Mouse (Mus musculus): Measurements from ENCODE around the gene Fsd1. TPM values are rescaled to one million over a fixed set of nuclear protein-coding genes. Genes with fewer than 3 reads are reported as not detected.

Gene Fsd1
- under 1 TPM in 1 of 2 experiments, not detected in 1; 0.47 TPM for polyA plus RNA-seq (2017; shearing (Covaris generic))

DNA sequence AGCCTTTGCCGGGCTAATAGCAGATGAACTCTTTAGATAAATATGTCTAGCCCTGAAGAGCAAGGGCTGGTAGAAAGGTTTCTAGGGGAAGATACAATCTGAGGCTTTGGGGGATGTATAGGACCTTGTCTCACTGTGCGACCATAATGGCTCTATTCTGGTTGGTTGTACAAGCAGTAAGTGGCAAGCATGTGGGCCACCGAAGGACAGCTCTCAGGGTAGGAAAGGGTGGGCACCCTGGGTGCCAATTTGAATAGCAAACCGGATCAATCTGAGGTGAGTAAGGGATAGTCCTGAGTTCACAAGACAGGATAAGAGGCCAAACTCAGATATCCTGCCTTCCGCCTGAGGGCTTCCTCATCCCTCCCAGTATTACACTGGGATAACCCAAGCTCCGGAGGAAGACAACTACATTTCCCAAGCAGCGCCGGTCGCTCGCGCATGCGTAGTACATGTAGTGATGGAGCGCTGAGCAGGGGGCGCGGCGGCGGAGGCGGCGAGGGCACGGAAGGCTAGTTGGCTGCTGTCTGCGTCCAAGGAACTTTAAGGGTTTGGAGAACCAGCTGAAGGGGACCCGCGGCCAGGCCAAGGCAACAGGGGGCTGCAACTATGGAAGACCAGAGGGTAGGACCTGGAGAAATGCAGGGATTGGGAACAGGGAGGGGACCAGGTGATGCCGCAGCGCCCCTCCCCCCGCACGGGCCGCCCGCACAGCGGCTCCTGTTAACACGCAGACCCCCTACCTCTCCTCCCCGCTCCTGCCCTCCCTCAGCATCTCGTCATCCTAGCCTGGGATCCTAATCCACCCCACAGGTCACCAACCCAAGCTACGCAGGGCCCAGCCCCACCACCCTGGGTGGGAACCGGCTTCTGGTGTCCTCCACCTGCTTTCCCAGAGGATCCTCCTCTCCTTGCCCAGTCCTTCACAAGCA lies at the start of gene Fsd1:
Gene Fsd1 (plus strand): TSS at position 480 of the 932 bp plus-strand sequence.
- no peak for ATAC-seq

DNA sequence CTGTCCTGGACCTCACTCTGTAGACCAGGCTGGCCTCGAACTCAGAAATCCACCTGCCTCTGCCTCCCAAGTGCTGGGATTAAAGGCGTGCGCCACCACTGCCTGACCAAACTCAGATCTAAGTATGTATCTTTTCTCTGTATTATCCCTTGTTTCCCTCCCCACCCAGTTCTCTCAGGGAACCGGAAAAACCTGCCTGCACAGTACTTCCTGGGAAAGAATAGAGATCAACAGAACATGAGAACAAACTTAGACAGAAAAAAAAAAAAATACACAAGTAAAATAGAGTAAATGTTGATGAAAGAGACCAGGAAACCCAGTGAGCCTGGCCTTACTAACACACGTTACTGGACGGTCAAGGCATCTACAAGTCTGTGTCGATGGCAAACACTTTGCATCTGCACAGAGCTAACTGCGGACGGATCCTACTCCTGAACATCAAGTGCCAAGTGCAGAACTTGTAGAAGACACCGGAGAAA lies 41.9 kb upstream of the Fsd1 start:
- peak; percentile 0 for ATAC-seq

DNA sequence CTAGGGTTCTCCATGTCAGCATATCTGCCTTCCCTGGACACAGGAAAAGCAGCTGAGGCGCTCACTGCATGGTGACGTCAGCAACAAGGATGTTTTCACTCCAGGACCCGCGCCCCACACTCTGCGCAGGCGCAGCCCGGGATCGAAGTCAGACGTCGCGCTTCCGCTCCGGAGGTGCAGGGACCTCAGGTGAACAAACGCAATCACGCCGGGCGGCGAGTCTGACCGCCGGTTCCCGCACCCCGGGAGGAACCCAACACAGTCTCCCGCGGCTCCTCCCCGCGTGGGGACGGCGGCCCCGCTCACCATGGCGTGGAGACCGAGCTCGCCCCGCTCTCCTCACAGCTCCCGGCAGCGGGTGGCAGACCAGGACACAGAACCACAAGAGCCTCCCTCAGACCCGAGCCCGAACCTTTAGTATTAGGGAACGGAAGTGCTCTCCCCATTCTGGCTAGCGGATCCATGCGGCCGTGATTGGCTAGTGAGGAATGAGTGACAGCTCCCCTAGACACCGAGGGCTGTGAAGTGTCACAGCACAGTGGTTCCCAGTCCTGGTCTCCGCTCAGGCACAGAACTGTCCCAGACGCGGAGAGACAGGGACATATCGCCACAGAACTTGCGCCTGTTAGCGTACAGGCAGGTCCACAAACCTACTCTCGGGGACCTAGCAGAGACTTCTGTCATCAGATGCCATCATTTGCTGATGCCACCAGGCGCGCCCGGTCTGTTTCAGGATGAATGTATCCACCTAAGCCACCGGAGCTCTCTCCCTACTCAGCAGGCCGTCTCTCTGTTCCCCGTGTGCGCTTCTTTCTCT lies 41.2 kb upstream of the Fsd1 start:
- peak; percentile 95 for ATAC-seq

DNA sequence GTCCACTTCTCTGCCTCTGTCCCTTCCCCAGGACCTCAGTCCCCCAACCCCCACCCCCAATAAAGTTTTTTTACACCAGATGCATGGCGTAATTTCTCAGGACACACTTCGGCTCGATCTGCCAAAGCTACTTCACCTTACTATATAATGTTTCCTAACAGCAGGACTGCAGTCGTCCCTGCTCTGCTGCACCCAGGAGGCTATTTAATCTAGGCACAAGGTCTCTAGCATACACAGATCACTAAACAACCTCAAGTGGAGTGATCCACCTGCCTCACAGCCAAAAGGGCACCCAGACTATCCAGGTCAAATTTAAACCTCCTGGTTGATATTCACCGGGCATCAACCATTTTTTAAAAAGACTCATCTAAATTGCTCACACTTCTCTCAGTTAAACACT lies 40.6 kb upstream of the Fsd1 start:
- no peak for ATAC-seq

DNA sequence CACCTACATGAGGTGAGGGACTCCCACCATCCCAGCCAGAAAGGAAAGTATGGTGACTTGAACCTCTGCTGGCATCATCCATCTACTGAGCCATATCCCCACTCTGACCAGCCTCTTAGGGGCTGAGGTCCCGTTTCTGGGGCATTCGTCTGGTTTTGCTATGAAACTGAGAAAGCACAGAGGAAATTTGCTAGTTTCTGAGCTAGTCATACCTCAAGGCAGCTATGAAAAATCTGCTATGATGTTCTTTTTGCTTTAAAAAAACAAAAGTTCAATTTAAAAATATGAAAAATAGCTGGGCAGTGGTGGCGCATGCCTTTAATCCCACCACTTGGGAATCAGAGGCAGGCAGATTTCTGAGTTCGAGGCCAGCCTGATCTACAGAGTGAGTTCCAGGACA lies 37.7 kb upstream of the Fsd1 start:
- no peak for ATAC-seq

DNA sequence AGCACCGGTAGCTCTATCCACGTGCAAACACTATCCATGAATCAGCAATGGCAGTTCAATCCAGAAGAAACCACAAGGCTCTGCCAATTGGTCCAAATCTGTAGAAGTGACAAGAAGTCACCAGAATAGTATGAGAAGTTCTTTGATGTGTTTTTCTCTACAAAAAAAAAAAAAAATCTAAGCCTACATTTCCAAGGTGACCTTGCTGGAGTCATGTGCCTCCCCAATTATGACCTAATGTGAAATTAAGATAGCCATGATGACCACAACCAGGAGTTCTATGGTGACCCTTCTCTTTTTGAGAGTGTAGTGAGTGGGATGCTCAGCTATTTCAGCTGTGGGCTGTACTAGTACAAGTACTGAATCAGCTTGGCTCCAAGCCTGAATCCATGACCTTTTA lies 36.9 kb upstream of the Fsd1 start, which contains the start of gene Zfp119b:
Gene Zfp119b (minus strand): TSS at position 101 of the 400 bp plus-strand sequence.
- ATAC-seq = no peak

DNA sequence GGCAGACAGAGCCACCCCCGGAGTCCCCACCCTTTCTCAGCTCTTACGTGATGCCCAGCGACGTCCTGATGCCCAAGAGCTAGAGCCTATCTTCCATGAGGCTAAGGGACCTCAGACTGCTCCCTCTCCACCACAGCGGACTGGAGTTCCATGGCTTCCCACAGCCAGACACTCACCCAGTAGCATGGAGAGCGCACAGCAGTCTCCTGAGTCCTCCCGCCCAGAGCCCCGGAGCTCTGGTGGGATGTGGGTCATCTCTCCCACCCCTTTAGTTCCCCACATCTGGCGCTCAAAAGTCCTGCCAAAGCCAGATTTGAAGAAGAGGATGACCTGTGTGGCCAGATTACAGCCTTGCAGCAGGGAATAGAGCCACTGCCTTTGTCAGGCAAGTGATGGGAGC lies 35.7 kb upstream of the Fsd1 start:
- ATAC-seq = no peak

DNA sequence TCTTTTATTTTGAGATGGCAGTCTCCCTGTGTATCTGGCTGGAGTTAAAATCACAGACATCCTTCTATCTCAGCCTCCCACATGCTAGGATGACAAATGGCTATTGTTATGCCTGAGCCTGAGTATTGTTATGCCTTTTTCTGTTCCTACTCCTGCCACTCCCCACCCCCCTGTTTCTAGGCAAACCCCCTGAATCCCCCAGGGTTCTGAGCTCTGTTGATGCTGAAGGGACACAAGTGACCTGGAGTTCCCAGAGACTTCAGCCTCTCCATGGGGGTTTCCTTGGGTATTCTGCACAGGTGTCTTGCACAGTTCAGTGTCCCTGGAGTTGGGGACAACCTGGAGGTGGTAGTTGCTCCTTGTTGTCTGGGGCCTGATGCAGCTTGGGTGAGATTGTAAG lies 34.3 kb upstream of the Fsd1 start:
- no peak for ATAC-seq

DNA sequence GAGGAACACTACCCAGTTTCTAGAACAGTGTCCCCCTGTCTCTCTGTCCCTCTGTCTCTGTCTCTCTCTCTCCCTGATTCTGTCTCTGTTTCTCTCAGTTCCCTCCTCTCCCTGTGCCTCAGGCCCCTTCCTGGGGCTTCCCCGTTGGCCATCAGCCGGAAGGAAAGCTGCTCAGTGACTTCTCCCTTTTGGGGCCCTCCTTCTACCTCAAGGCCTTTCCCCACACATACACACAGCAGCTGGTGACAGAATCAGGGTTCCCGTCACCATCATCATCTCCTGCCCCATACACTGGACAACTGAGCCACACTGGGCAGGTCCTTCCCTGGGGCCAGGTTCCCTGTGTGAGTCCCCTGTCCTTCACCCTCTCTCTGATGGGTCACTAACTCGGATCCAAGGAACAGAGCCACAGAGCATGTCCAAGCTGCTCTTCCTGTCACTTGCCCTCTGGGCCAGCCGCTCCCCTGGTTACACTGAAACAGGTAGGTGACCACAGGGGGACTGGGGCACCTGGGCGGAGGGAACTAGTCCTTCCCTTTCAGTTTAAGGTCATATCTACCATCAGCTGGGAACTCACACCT lies 33.8 kb upstream of the Fsd1 start, which contains the start of gene Ebi3:
Gene Ebi3 (plus strand): TSS at position 194 of the 581 bp plus-strand sequence.
- ATAC-seq = peak; percentile 64

DNA sequence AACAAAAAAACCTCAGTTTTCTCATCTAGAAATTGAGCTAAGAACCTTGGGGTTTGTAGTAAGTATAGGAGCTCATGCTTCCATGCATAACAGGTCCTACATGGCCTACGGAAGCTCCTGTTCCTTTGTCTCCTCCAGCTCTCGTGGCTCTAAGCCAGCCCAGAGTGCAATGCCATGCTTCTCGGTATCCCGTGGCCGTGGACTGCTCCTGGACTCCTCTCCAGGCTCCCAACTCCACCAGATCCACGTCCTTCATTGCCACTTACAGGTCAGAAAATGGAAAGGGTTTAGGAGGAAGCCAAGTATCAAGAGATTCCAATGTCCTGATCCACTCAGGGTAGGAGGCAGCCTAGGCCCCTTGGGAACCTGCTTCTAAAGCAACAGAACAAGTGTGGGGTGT lies 32.6 kb upstream of the Fsd1 start:
- ATAC-seq = no peak

DNA sequence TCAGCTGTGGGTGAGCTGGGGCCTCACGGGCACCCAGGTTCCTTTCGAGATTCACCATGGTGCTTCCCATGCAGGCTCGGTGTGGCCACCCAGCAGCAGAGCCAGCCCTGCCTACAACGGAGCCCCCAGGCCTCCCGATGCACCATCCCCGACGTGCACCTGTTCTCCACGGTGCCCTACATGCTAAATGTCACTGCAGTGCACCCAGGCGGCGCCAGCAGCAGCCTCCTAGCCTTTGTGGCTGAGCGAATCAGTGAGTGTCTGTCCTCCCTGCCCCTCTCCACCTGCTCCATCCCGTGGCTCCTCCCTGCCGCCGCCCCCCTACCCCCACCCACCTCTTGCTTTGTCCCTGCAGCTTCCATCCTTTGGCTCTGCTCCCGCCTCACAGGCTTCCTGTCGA lies 32.1 kb upstream of the Fsd1 start:
- ATAC-seq = no peak

DNA sequence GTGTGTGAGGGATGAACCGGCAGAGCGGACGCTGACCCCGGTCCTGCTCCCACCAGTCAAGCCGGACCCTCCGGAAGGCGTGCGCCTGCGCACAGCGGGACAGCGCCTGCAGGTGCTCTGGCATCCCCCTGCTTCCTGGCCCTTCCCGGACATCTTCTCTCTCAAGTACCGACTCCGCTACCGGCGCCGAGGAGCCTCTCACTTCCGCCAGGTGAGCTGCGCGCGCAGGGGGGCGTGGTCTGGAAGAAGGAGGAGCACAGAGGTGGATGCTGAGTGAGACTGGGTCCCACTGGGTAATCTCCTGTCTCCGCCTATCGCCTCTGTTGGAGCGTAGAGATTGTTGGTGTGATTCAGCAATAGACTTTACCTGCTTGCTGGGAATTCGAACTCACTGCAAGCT lies 30.2 kb upstream of the Fsd1 start:
- ATAC-seq = no peak

DNA sequence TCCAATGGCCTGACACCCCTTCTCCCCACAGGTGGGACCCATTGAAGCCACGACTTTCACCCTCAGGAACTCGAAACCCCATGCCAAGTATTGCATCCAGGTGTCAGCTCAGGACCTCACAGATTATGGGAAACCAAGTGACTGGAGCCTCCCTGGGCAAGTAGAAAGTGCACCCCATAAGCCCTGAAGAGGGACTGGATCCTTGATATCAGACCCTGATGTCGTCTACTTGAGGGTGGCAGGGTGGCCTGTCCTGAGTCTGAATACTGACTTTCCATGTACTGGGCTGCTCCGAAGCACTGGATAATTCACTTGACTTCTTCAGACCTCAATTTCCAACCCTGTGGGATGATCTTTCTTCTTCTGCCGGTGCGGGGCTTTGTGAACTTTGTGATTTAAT lies 29.7 kb upstream of the Fsd1 start:
- no peak for ATAC-seq

DNA sequence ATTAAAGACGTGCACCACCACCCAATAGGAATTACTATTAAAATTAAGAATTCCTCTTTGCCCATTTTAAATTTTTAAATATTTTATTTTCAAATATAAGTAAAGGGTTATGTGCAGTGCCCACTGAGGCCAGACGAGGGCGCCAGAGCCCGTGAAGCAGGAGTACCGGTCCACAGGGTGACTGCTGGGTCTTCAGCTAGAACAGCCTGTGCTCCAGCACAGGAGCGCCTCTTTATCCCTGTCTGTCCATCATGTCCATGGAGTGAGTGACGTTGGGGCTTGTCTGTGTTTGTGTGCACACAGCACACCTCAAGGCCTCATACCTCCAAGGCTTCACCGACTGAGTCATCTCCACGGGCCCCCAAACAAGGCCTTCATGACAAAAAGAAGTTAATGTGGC lies 29.1 kb upstream of the Fsd1 start:
- ATAC-seq = no peak

DNA sequence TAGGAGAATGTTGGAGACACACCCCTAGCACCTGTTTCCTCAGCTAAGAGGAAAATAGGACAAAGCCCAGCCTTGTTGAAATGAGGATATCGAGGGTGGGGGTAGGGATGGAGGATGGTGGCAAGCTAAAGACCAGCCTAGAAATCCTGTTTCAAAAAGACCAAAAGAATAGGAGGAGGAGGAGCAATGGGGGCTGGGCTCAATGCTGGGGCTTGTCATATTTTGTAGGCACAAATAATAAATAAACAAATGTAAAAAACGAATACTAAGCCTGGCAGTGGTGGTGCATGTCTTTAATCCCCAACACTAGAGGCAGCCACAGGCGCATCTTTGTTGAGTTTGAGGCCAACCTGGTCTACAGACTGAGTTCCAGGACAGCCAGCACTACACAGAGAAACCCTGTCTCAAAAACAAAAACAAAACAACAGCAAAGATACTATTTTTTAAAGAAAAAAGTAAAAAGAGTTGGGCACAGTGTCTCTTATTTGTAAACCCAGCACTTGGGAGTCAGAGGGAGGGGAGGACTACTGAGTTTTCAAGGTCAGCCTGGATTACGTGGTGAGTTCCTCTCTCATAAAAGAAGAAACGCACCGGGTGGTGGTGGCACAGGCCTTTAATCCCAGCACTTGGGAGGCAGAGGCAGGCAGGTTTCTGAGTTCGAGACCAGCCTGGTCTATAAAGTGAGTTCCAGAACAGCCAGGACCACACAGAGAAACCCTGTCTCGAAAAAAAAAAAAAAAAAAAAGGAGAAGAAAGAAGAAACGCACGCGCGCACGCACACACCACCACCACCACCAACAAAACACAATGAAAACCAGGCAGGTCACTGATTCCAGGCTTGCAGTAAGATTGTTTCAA lies 28.4 kb upstream of the Fsd1 start:
- no peak for ATAC-seq

DNA sequence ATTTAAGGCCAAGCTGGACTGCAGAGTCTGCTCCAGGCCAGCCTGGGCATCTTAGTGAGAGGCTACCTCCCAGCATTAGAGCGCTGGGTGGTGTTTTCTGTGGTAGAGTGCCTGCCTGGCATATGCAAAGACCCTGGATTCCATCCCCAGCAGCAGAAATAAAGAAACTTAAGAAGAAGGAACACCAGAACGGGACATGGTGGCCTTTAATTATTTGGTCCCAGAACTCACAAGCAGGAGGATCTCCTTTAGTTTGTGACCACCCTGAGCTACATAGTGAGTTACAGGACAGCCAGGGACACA lies 27.8 kb upstream of the Fsd1 start:
- peak; percentile 0 for ATAC-seq

DNA sequence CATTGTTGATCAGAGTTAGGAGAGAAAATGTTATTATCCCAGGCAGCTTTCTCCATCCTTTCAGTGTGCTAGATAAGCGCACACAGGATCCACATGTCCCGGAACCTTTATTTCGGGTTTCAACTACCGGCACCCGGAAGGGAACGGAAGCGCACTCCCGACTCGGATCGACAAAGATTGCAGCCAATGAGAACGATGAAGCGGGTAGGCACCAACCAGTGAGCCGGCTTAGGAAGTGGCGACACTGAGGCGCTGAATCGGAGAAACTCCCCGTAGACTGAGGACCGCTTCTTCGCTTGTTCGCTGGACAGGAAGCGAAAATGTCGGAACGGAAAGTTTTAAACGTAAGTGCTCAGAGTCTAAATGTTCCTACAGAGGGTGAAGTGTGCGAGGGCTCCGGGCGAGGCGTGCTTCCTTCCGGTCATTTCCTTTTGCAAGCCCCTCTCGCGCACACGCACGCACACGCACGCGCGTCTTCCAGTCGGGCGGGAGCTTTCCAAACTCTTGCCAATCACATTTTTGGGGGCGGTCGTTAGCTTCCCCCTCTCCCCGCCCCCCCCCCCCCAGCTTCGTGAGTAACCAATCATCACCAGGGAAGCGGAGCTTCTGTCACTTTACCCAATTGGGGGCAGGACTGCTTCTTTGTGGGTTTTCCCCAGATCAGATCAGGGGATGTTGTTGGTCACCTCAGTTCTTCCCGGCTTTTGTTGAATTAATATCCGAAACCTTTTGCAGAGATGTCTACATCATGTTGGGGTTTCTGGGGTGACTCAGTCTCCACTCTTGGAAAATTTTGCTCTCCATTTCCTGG lies 27.2 kb upstream of the Fsd1 start, which contains the start of gene Yju2:
Gene Yju2 (plus strand): TSS at position 182 of the 811 bp plus-strand sequence.
- ATAC-seq = peak; percentile 93

DNA sequence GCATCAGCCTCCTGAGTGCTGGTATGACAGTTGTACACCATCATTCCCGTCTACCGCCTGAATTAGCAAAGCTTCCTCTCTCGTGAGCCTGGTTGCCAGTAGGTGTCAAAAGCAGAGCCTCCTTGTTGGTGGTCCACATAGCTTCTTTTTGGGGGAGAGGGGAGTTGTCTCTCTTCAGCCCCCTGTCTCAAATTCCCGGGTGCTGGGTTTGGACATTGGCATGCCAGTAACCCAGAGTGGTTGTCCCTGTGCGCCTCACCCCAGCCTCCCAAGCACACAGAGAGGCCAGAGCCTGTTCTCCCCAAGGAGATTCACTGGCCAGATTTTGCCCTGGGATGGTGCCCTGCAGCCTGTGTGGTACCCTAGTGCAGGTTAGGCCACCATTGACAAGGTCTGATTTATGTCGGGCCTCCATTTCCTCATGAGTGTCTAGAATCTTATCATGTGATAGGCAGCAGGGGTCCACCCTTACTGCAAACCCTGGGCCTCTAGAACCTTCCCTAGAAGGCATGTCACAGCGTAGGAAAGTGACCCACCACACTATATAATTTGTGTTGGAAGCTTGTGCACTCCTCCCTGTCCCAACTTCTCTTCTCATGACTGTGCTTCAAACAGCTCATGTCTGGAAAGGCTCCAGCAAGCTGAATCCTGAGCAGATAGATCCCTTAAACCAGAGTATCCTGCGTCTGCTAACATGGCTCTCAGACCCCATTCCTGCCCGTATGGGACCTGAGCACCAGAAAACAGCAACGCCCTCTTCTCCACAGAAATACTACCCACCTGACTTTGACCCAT lies 26.2 kb upstream of the Fsd1 start:
- ATAC-seq = no peak

DNA sequence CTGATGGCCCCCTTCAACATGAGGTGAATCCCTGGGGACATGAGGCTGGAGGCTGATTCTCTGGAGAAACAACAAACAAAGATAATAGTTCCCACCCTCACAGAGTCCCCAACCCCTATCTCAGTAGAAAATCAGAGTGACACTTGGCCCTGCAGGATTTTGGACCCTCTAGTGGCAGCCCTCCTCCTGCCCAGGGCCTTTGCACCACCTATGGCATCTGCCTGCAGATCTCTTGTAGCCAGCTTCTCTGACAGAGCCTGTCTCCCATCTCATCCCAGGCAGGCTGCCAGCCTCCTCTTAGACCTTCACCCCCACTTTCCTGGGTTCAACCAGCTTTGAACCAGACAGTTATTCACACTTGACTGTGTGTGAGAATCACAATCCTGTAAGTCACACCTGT lies 25.5 kb upstream of the Fsd1 start:
- no peak for ATAC-seq

DNA sequence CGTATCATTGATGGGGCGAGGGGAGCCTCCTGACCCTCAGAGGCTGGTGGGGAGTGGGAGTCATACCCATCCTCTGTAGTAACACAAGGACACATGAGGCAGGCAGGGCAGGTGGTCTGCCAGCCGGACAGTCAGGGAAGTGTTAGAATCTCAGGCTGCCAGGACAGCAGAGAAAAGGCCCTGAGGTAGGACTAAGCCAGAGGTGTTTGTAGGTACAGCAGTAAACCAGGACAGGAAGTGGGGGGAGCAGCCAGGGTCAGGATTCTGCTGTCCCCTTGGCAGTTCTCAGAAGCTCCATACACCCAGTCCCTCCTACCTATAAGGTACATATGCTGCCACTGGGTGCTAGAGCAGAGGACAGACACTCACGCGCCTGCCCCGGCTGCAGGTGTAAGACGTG lies 24.7 kb upstream of the Fsd1 start:
- ATAC-seq = no peak

Measured in CD4-positive, CD25-positive, alpha-beta regulatory T cell, adult 4 months (primary cell).